Mouse (Mus musculus): Measurements from ENCODE around the gene Plpp1. TPM values are rescaled to one million over a fixed set of nuclear protein-coding genes. Genes with fewer than 3 reads are reported as not detected.

Gene Plpp1
- polyA plus RNA-seq, 1 experiment from 2014 or later, result 68.1 TPM

- Histone ChIP-seq H3K4me2 (replicated peaks) (no peak overlapping the region), H3K4me1 (peaks cover 32% of the 10 kb centered on the region), H3K27me3 (no peaks in the 10 kb centered on the region), H3K9me3 (replicated peaks) (no peaks in the 10 kb centered on the region), H3K9ac (no peak overlapping the region), H3K36me3 (no peaks in the 10 kb centered on the region), H3K27ac (replicated peaks) (no peak overlapping the region), H3K4me3 (replicated peaks) (no peak overlapping the region)
- ATAC-seq (ENCODE audit: insufficient number of reproducible peaks, low FRiP score, low TSS enrichment, low read depth), result no peak
- 15% methylated on average over 1 of the region's 1 CpGs for WGBS
These were observed 40.1 kb upstream of the Plpp1 start for GRCm38 (mm10) chr13:112760538-112760881.

GRCm38 (mm10) chr13:112761787-112762186 lies 38.8 kb upstream of the Plpp1 start:
- no peak overlapping the region for H3K4me2 ChIP-seq (replicated peaks)
- H3K4me1 ChIP-seq, result peaks cover 29% of the 10 kb centered on the region
- H3K9me3 ChIP-seq (replicated peaks), result no peaks in the 10 kb centered on the region
- ATAC-seq (ENCODE audit: insufficient number of reproducible peaks, low FRiP score, low TSS enrichment, low read depth), result no peak
- H3K27me3 ChIP-seq, result no peaks in the 10 kb centered on the region
- H3K36me3 ChIP-seq, result no peaks in the 10 kb centered on the region
- no peak overlapping the region for H3K9ac ChIP-seq
- 0 out of 2 replicates have a peak overlapping the region, but pooled peaks have one; percentile 39 for H3K27ac ChIP-seq (replicated peaks)
- no peak overlapping the region for H3K4me3 ChIP-seq (replicated peaks)
- WGBS, result 23% methylated on average over 1 of the region's 1 CpGs

GRCm38 (mm10) chr13:112762548-112762947 lies 38.0 kb upstream of the Plpp1 start:
- Histone ChIP-seq H3K27me3 (no peaks in the 10 kb centered on the region), H3K4me2 (replicated peaks) (no peak overlapping the region), H3K9me3 (replicated peaks) (peaks cover 6% of the 10 kb centered on the region; the same call in 1 of the 2 replicates), H3K27ac (replicated peaks) (no peak overlapping the region), H3K36me3 (no peaks in the 10 kb centered on the region), H3K4me3 (replicated peaks) (no peak overlapping the region), H3K9ac (no peak overlapping the region), H3K4me1 (peaks cover 29% of the 10 kb centered on the region)
- 25% methylated on average over 4 of the region's 4 CpGs for WGBS
- no peak for ATAC-seq (ENCODE audit: insufficient number of reproducible peaks, low FRiP score, low TSS enrichment, low read depth)

GRCm38 (mm10) chr13:112763531-112764091 lies 37.0 kb upstream of the Plpp1 start:
- H3K4me3 ChIP-seq (replicated peaks), result no peak overlapping the region
- H3K4me2 ChIP-seq (replicated peaks), result no peak overlapping the region
- no peaks in the 10 kb centered on the region for H3K36me3 ChIP-seq
- ATAC-seq (ENCODE audit: insufficient number of reproducible peaks, low FRiP score, low TSS enrichment, low read depth), result no peak
- no peak overlapping the region for H3K9ac ChIP-seq
- H3K4me1 ChIP-seq, result peaks cover 29% of the 10 kb centered on the region
- no peak overlapping the region for H3K27ac ChIP-seq (replicated peaks)
- 72% methylated on average over 10 of the region's 10 CpGs for WGBS
- peaks cover 9% of the 10 kb centered on the region; the same call in 1 of the 2 replicates for H3K9me3 ChIP-seq (replicated peaks)
- no peaks in the 10 kb centered on the region for H3K27me3 ChIP-seq

- Histone ChIP-seq H3K9ac (no peak overlapping the region), H3K9me3 (replicated peaks) (peaks cover 9% of the 10 kb centered on the region; the same call in 1 of the 2 replicates), H3K4me1 (peaks cover 27% of the 10 kb centered on the region), H3K4me3 (replicated peaks) (no peak overlapping the region), H3K36me3 (no peaks in the 10 kb centered on the region), H3K27me3 (no peaks in the 10 kb centered on the region), H3K4me2 (replicated peaks) (no peak overlapping the region), H3K27ac (replicated peaks) (no peak overlapping the region)
- no peak for ATAC-seq (ENCODE audit: insufficient number of reproducible peaks, low FRiP score, low TSS enrichment, low read depth)
- 70% methylated on average over 5 of the region's 5 CpGs for WGBS
These were observed 36.0 kb upstream of the Plpp1 start for GRCm38 (mm10) chr13:112764556-112764955.

GRCm38 (mm10) chr13:112765654-112766053 lies 34.9 kb upstream of the Plpp1 start:
- Histone ChIP-seq H3K9ac (no peak overlapping the region), H3K4me3 (replicated peaks) (no peak overlapping the region), H3K4me2 (replicated peaks) (no peak overlapping the region), H3K27ac (replicated peaks) (no peak overlapping the region), H3K4me1 (peaks cover 19% of the 10 kb centered on the region), H3K9me3 (replicated peaks) (peaks cover 9% of the 10 kb centered on the region; the same call in 1 of the 2 replicates), H3K27me3 (no peaks in the 10 kb centered on the region), H3K36me3 (no peaks in the 10 kb centered on the region)
- WGBS, result 81% methylated on average over 3 of the region's 3 CpGs
- ATAC-seq (ENCODE audit: insufficient number of reproducible peaks, low FRiP score, low TSS enrichment, low read depth), result no peak

- H3K4me1 ChIP-seq, result peaks cover 15% of the 10 kb centered on the region
- peaks cover 9% of the 10 kb centered on the region; the same call in 1 of the 2 replicates for H3K9me3 ChIP-seq (replicated peaks)
- peak overlapping the region; percentile 58 for H3K27ac ChIP-seq (replicated peaks)
- 25% methylated on average over 11 of the region's 11 CpGs for WGBS
- H3K9ac ChIP-seq, result no peak overlapping the region
- ATAC-seq (ENCODE audit: insufficient number of reproducible peaks, low FRiP score, low TSS enrichment, low read depth), result peak; percentile 65; the same call in 1 of the 2 replicates
- peak overlapping the region; percentile 4; the same call in 1 of the 2 replicates for H3K4me2 ChIP-seq (replicated peaks)
- H3K4me3 ChIP-seq (replicated peaks), result no peak overlapping the region
- no peaks in the 10 kb centered on the region for H3K27me3 ChIP-seq
- no peaks in the 10 kb centered on the region for H3K36me3 ChIP-seq
These were observed 29.9 kb upstream of the Plpp1 start for GRCm38 (mm10) chr13:112770528-112771328.

GRCm38 (mm10) chr13:112771447-112772208 lies 29.0 kb upstream of the Plpp1 start:
- no peaks in the 10 kb centered on the region for H3K27me3 ChIP-seq
- peaks cover 9% of the 10 kb centered on the region; the same call in 1 of the 2 replicates for H3K9me3 ChIP-seq (replicated peaks)
- peak overlapping the region; percentile 8; the same call in 1 of the 2 replicates for H3K4me2 ChIP-seq (replicated peaks)
- WGBS, result 31% methylated on average over 15 of the region's 15 CpGs
- H3K36me3 ChIP-seq, result no peaks in the 10 kb centered on the region
- peaks cover 15% of the 10 kb centered on the region for H3K4me1 ChIP-seq
- no peak overlapping the region for H3K9ac ChIP-seq
- H3K27ac ChIP-seq (replicated peaks), result 0 out of 2 replicates have a peak overlapping the region, but pooled peaks have one; percentile 12
- H3K4me3 ChIP-seq (replicated peaks), result no peak overlapping the region
- ATAC-seq (ENCODE audit: insufficient number of reproducible peaks, low FRiP score, low TSS enrichment, low read depth), result no peak

GRCm38 (mm10) chr13:112772252-112772651 lies 28.3 kb upstream of the Plpp1 start:
- peaks cover 6% of the 10 kb centered on the region; the same call in 1 of the 2 replicates for H3K9me3 ChIP-seq (replicated peaks)
- no peak for ATAC-seq (ENCODE audit: insufficient number of reproducible peaks, low FRiP score, low TSS enrichment, low read depth)
- H3K4me2 ChIP-seq (replicated peaks), result no peak overlapping the region
- no peak overlapping the region for H3K4me3 ChIP-seq (replicated peaks)
- no peak overlapping the region for H3K9ac ChIP-seq
- H3K27ac ChIP-seq (replicated peaks), result no peak overlapping the region
- no peaks in the 10 kb centered on the region for H3K36me3 ChIP-seq
- no peaks in the 10 kb centered on the region for H3K27me3 ChIP-seq
- H3K4me1 ChIP-seq, result peaks cover 15% of the 10 kb centered on the region
- WGBS, result 54% methylated on average over 11 of the region's 11 CpGs

GRCm38 (mm10) chr13:112772861-112773260 lies 27.7 kb upstream of the Plpp1 start:
- H3K36me3 ChIP-seq, result no peaks in the 10 kb centered on the region
- WGBS, result 80% methylated on average over 14 of the region's 14 CpGs
- no peak overlapping the region for H3K4me3 ChIP-seq (replicated peaks)

More at GRCm38 (mm10) chr13:112772861-112773260, 27.7 kb upstream of the Plpp1 start:
- H3K9ac ChIP-seq, result no peak overlapping the region
- H3K4me2 ChIP-seq (replicated peaks), result no peak overlapping the region
- H3K27me3 ChIP-seq, result no peaks in the 10 kb centered on the region
- peaks cover under 1% of the 10 kb centered on the region; the same call in 1 of the 2 replicates for H3K9me3 ChIP-seq (replicated peaks)
- no peak overlapping the region for H3K27ac ChIP-seq (replicated peaks)
- ATAC-seq (ENCODE audit: insufficient number of reproducible peaks, low FRiP score, low TSS enrichment, low read depth), result no peak
- peaks cover 15% of the 10 kb centered on the region for H3K4me1 ChIP-seq
